Comparison of ENCODE assay signal across 9 mouse cellular contexts in the genomic region with DNA sequence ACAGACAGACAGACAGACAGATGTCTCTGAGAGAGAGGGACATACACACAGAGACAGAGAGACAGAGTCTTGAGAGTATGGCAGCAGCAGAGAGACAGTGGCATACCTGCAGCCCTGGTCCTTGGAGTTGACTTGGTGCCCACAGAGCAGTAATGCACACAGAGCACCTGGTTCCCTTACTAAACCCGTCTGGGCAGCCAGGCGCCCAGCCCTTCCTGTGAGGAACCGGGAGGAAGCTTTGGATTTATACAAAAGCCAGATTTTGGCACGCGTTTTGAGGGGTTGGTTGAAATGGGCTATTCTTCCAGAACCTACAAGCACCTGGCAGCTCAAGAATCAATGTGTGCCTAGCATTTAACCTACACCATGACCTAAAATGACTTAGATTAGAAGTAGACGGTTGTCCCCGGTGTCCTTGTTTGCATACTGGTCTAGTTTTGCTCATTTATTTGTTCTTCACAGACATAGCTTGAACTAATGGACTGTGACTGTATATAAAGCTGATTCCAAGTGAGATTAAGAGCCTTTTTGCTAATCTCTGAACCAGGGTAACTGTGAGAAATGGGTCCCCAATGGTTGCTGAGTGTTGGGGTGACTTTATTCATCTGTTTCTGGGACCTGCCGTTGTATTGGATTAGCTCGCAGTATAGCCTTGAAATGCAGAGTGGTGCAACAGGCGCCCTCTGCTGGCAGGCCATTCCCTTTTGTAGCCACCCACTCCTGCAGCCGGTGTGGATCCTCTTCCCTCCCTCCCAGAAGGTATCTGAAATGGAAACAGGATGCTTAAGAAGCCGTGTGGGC.
DNase-seq lines count a peak whose midpoint lies in the region; ATAC-seq and TF ChIP-seq lines count a peak whose summit lies in the region.
"Had no signal": no experiment of that assay in that cellular context is flagged by ENCODE, and none has a peak within 500 bp of the region (broad histone marks: within the 10 kb centered on the region; RNA-seq: fewer than 3 reads in every experiment).

No protein-coding gene starts in this region.

- peak; percentile 56; the same call in 1 of the 2 replicates for ATAC-seq in hindbrain, embryonic 11.5 days (ENCODE audit: low FRiP score)

- 38% methylated on average over 12 of the region's 12 CpGs for WGBS in cerebellum, adult 2 months
- WGBS in hindbrain, embryonic 11.5 days, result 49% methylated on average over 12 of the region's 12 CpGs

- no peak overlapping the region for H3K27ac ChIP-seq in cerebellum, adult 2 months (ENCODE audit: insufficient read depth, low read length)
- H3K27ac ChIP-seq in hindbrain, embryonic 11.5 days (ENCODE audit: low read depth, low read length), result no peak overlapping the region

- TF ChIP-seq POLR2A in cerebellum, adult 2 months (IDR thresholded peaks at IDR 0.05; ENCODE audit: borderline replicate concordance, insufficient read depth, low read length), result no peak

- no peak overlapping the region for H3K9ac ChIP-seq in hindbrain, embryonic 11.5 days (ENCODE audit: low read depth, low read length)

- H3K4me1 ChIP-seq in cerebellum, adult 2 months (ENCODE audit: control insufficient read depth, insufficient read depth, low read length), result no peaks in the 10 kb centered on the region
- H3K4me1 ChIP-seq in hindbrain, embryonic 11.5 days (replicated peaks; ENCODE audit: control insufficient read depth, insufficient read depth, low read length), result no peaks in the 10 kb centered on the region

- no peaks in the 10 kb centered on the region for H3K36me3 ChIP-seq in hindbrain, embryonic 11.5 days (ENCODE audit: control insufficient read depth, insufficient read depth, low read length)

- H3K4me2 ChIP-seq in hindbrain, embryonic 11.5 days (replicated peaks; ENCODE audit: low read depth, low read length), result no peak overlapping the region

- H3K4me3 ChIP-seq in cerebellum, adult 2 months (replicated peaks; ENCODE audit: insufficient read depth, low read depth, low read length), result no peak overlapping the region
- H3K4me3 ChIP-seq in hindbrain, embryonic 11.5 days (ENCODE audit: low read depth, low read length), result no peak overlapping the region
- H3K4me3 ChIP-seq: myocyte had no signal

- peak; percentile 54 for DNase-seq in Muller cell, postnatal 12 days (ENCODE audit: inconsistent ontology term)
- peak; percentile 68 to 80 for DNase-seq in cerebellum, adult 2 months
- peak; percentile 84 to 96 for DNase-seq in frontal cortex, adult 2 months (ENCODE audit: extremely low spot score in 1 of 2, low spot score in 1 of 2)
- peak; percentile 86 for DNase-seq in hindbrain, embryonic 11.5 days (ENCODE audit: low spot score)
- DNase-seq in layer of hippocampus, adult 9-11 months, result peak; percentile 87
- DNase-seq in lung, postnatal 25 days (ENCODE audit: low spot score), result peak; percentile 85
- peak; percentile 84 for DNase-seq in retina, postnatal 1 day
- peak; percentile 87 to 88 for DNase-seq in thymus, postnatal 36 days

- no peaks in the 10 kb centered on the region for H3K9me3 ChIP-seq in hindbrain, embryonic 11.5 days (ENCODE audit: control insufficient read depth, low read length)

- peak; percentile 91 for TF ChIP-seq CTCF in cerebellum, adult 2 months (IDR thresholded peaks at IDR 0.05; ENCODE audit: borderline replicate concordance, insufficient read depth, low read depth, low read length)

- H3K27me3 ChIP-seq in cerebellum, adult 2 months (ENCODE audit: control insufficient read depth, insufficient read depth, low read length), result no peaks in the 10 kb centered on the region
- H3K27me3 ChIP-seq in hindbrain, embryonic 11.5 days (ENCODE audit: control insufficient read depth, insufficient read depth, low read length), result no peaks in the 10 kb centered on the region
